Mouse (Mus musculus) liver, postnatal 0 days (tissue): ENCODE measurements at regions not wholly inside any gene's neighbourhood (a gene's known extent, or its start where the extent isn't known, plus 50 kb on each side); places are given as distances from the start of the nearest gene placed in this dataset.

Source experiments
- ATAC-seq: fragments of 200-750 bp; cut with Nextera tagmentation; 2 replicates; pipeline ENCODE4 v1.8.0; 2017; ENCODE audit warnings: mild to moderate bottlenecking, moderate library complexity
- DNase-seq: peaks from one replicate; pipeline ENCODE4 v3.0.0-alpha.2; 2016
- H3K27ac ChIP-seq: fragments of 300-500 bp; sonication (generic); 2 replicates; pipeline ENCODE4 v1.5.1; 2014; ENCODE audit warnings: antibody characterized with exemption, moderate library complexity, mild to moderate bottlenecking, low read depth
- H3K27me3 ChIP-seq: fragments of 300-500 bp; sonication (generic); 2 replicates; pipeline ENCODE4 v1.6.1; 2014; ENCODE audit warnings: low read length, control low read depth, mixed read lengths; ENCODE audit not compliant: insufficient read depth
- H3K36me3 ChIP-seq: fragments of 300-500 bp; sonication (generic); replicated peaks from 2 replicates; pipeline ENCODE4 v1.6.1; 2014; ENCODE audit warnings: mild to moderate bottlenecking, control low read depth, low read length, moderate library complexity, mixed read lengths; ENCODE audit not compliant: insufficient read depth
- H3K4me1 ChIP-seq: fragments of 300-500 bp; sonication (generic); 2 replicates; pipeline ENCODE4 v1.6.1; 2014; ENCODE audit warnings: antibody characterized with exemption, mild to moderate bottlenecking, control low read depth; ENCODE audit not compliant: insufficient read depth
- H3K4me2 ChIP-seq: fragments of 300-500 bp; sonication (generic); 2 replicates; pipeline ENCODE4 v1.6.1; 2014; ENCODE audit warnings: low read depth, mild to moderate bottlenecking, low read length, moderate library complexity, mixed read lengths
- H3K4me3 ChIP-seq: fragments of 300-500 bp; sonication (generic); 2 replicates; pipeline ENCODE4 v1.5.1; 2014; ENCODE audit warnings: low read depth, low read length
- H3K9ac ChIP-seq: fragments of 300-500 bp; sonication (generic); replicated peaks from 2 replicates; pipeline ENCODE4 v1.6.1; 2014; ENCODE audit warnings: mild to moderate bottlenecking, moderate library complexity
- H3K9me3 ChIP-seq: fragments of 300-500 bp; sonication (generic); 2 replicates; pipeline ENCODE4 v1.6.1; 2016; ENCODE audit warnings: mild to moderate bottlenecking, control low read depth, low read length, mixed read lengths
- CTCF ChIP-seq: sonication (generic); IDR thresholded peaks from 2 replicates; pipeline ENCODE4 v1.5.1; 2016; ENCODE audit warnings: antibody characterized with exemption, low read depth
- EP300 ChIP-seq: IDR thresholded peaks from 2 replicates; pipeline ENCODE4 v1.6.1; 2016; ENCODE audit warnings: antibody characterized with exemption, low read depth, mild to moderate bottlenecking
- WGBS: fragments of 180-500 bp; shearing (Covaris S2); extraction: QIAGEN DNeasy Blood & Tissue Kit; methylation state at CpG from one replicate; pipeline ENCODE4 v1.1.7; 2014; ENCODE audit not compliant: insufficient replicate concordance; 5-methylcytosine and 5-hydroxymethylcytosine counted together

DNA sequence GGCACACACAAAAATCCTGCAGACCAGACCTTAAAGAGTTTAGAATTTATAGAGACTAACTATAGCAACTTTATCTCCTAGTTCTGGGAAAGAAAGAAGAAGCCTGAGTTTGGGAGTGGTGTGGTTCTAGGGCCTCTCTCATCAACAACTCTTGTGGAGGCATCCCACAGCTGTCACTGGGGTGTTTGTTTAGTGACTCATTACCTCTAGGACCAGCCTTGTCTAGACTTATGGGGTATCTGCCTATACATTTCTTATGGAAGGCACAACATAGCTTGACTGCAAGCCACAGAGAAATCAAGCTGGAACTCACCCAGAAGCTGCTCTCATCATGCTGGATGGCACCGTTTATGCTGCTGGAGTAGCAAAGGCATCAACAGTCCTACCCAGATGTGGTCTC, 171.9 kb upstream of the Spaca1 start:
- no peaks in the 10 kb centered on the region for H3K9me3 ChIP-seq
- H3K4me3 ChIP-seq: no peak overlapping the region
- TF ChIP-seq CTCF: no peak
- no peak for TF ChIP-seq EP300
- no peaks in the 10 kb centered on the region for H3K4me1 ChIP-seq
- no peak overlapping the region for H3K27ac ChIP-seq
- H3K36me3 ChIP-seq: no peaks in the 10 kb centered on the region
- DNase-seq (no peak), ATAC-seq (no peak)
- H3K27me3 ChIP-seq: no peaks in the 10 kb centered on the region
- WGBS: 72% methylated on average over 1 of the region's 1 CpGs
- no peak overlapping the region for H3K4me2 ChIP-seq
- no peak overlapping the region for H3K9ac ChIP-seq

DNA sequence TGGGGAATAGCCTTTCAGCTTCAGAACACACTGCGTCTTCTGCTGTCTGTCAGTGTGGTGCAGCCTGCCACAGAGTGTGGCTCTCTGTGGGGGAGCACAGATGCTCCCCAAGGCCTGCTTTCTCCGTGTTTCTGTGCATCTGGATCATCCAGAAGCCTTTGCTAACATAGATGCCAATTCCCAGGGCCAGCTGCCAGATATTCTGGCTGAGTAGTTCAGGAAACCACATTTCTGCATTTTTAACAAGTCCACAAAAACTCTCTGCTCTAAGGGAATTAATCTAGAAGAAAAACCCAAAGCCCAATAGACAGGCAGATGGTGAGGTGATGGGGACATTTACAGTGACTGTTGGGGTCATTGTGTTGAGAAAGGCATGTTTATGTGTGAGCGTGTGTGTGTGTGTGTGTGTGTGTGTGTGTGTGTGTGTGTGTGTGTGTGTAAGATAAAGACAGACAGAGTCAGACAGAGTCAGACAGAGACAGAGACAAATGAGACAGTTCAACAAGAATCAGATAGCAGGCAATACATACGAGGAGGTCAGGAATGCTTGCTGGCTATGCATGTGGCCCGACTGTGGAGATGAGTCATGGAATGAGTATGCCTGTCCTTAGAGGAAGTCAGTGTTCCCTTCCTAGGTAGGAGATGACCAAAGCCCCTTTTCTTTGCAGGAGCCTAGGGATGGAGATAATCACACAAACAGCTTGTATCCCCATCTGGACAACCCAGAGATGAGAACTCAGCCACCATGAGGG, 176.3 kb upstream of the Spaca1 start:
- DNase-seq (no peak), ATAC-seq (no peak)
- TF ChIP-seq CTCF (no peak), EP300 (no peak)
- Histone ChIP-seq H3K9me3 (no peaks in the 10 kb centered on the region), H3K4me2 (no peak overlapping the region), H3K4me1 (no peaks in the 10 kb centered on the region), H3K27ac (no peak overlapping the region), H3K4me3 (no peak overlapping the region), H3K36me3 (no peaks in the 10 kb centered on the region), H3K27me3 (no peaks in the 10 kb centered on the region), H3K9ac (no peak overlapping the region)
- 55% methylated on average over 5 of the region's 5 CpGs for WGBS

DNA sequence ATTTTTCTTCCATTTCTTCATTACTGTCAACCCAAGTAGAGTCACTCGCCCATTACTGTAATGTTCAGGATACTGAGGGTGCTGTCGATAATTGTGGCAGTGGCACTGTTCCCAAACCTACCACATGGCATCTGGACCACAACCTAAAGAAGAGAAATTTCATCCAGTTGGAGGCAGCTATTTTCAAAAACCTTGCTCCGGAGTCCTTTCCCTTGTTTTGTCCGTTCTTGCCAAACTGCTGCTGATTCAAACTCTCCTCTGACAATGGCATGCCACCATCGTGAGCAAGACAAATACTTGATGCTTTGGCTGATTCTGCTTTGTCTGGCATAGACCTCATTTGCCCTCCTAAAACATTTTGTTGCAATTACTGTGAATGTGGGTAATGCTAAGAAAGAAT, 176.9 kb upstream of the Spaca1 start:
- ATAC-seq (no peak), DNase-seq (no peak)
- H3K4me2 ChIP-seq: no peak overlapping the region
- H3K9me3 ChIP-seq: no peaks in the 10 kb centered on the region
- no peaks in the 10 kb centered on the region for H3K36me3 ChIP-seq
- no peak overlapping the region for H3K9ac ChIP-seq
- H3K27me3 ChIP-seq: no peaks in the 10 kb centered on the region
- TF ChIP-seq EP300 (no peak), CTCF (no peak)
- WGBS: 83% methylated on average over 5 of the region's 5 CpGs
- H3K27ac ChIP-seq: no peak overlapping the region
- no peaks in the 10 kb centered on the region for H3K4me1 ChIP-seq
- no peak overlapping the region for H3K4me3 ChIP-seq

DNA sequence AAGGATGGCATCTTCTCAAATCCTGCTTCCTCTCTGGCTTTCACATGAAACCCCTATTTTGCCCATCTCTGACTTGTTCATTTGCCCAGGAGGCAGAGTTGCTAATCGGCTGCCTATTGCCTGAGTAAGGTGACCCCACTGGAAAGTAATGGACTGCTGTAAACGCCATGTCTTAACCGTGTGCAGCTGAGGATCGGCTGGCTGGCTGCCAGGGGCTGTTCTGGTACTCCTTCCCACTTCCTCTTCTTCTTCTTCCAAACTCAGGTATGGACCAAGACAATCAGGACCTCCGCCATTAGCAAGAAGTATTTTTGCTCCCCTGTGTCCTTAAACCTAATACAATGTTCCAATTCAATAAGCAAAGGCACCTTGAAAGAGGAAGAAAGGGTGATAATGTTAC, 177.6 kb upstream of the Spaca1 start:
- 76% methylated on average over 5 of the region's 5 CpGs for WGBS
- H3K4me3 ChIP-seq: no peak overlapping the region
- no peaks in the 10 kb centered on the region for H3K4me1 ChIP-seq
- H3K9me3 ChIP-seq: no peaks in the 10 kb centered on the region
- no peak overlapping the region for H3K9ac ChIP-seq
- no peak for DNase-seq
- ATAC-seq: no peak
- TF ChIP-seq CTCF (no peak), EP300 (no peak)
- H3K27me3 ChIP-seq: no peaks in the 10 kb centered on the region
- no peak overlapping the region for H3K27ac ChIP-seq
- H3K4me2 ChIP-seq: no peak overlapping the region
- no peaks in the 10 kb centered on the region for H3K36me3 ChIP-seq

DNA sequence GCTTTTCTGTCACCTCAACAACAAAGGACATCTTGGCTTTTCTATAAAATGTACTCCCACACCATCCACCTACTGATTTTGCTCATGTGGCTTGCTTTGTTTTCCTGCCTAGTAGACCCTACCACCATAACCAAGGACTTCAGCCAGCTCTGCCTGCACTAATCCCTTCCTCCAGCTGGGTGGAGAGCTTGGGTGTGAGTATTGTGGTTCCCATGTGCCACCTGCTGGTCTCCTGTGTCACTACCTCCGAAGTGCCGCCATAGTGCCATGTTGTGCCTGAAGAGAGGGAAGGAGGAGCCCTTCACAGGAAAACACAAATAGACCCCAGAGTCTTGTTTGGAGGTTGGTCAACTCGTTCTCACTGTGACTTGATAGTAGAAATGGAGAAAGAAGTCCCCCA, 181.3 kb upstream of the Spaca1 start:
- WGBS: 5% methylated on average over 3 of the region's 3 CpGs
- TF ChIP-seq EP300: no peak
- peak; percentile 82 for TF ChIP-seq CTCF
- peak; percentile 57; the same call in 1 of the 2 replicates for ATAC-seq

DNA sequence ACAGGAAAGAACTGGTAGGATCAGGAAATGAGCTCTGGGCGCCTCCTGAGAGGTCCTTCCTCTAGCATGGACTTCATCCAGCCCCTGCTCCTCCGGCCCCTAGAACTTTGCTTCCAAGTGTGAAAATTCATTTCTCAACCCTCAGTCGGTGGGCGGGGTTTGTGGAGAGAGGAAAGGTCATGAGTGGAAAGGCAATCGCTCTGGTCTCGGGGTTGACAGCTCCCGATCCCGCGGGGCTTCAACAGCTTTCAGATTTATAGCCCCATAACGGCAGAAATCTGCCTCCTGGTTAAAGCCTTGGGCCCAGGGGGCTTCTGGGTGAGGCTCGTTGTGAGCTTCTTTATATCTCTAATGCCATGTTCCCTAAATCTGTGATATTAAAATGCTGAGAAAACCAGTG, 184.2 kb upstream of the Spaca1 start:
- ATAC-seq: no peak
- no peak for DNase-seq
- Histone ChIP-seq H3K9ac (no peak overlapping the region), H3K4me1 (no peaks in the 10 kb centered on the region), H3K4me3 (no peak overlapping the region), H3K27ac (no peak overlapping the region), H3K9me3 (no peaks in the 10 kb centered on the region), H3K27me3 (no peaks in the 10 kb centered on the region), H3K4me2 (no peak overlapping the region), H3K36me3 (no peaks in the 10 kb centered on the region)
- 64% methylated on average over 11 of the region's 11 CpGs for WGBS
- no peak for TF ChIP-seq EP300
- no peak for TF ChIP-seq CTCF

More for the DNA sequence above, 181.3 kb upstream of the Spaca1 start:
- H3K27me3 ChIP-seq: no peaks in the 10 kb centered on the region
- H3K36me3 ChIP-seq: no peaks in the 10 kb centered on the region
- H3K4me2 ChIP-seq: no peak overlapping the region
- H3K9me3 ChIP-seq: no peaks in the 10 kb centered on the region
- H3K9ac ChIP-seq: no peak overlapping the region
- H3K4me3 ChIP-seq: no peak overlapping the region
- no peaks in the 10 kb centered on the region for H3K4me1 ChIP-seq
- peak; percentile 57 for DNase-seq
- H3K27ac ChIP-seq: no peak overlapping the region
